Mouse (Mus musculus): ENCODE results near the gene Hexim2.

The Hexim2 gene

DNA sequence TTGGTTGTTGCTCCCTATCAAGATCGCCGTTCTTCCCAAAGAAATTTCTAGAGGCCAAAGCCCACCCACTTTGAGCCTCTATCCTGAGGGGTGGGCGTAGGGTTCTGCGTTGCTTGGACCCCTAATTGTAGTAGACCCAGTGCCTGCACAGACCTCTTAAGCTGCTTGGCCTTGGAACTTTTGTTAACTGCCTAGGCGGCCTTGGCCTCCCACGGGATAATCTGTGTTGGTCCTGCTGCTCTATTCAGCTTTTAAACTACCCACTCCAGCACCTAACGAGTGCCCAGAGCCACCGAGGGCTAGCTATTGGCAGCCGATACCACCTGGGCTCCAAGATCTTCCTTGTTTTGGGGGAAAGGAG lies 19.7 kb upstream of the Hexim2 start:
- no peak for DNase-seq (ENCODE audit: low spot score)

DNA sequence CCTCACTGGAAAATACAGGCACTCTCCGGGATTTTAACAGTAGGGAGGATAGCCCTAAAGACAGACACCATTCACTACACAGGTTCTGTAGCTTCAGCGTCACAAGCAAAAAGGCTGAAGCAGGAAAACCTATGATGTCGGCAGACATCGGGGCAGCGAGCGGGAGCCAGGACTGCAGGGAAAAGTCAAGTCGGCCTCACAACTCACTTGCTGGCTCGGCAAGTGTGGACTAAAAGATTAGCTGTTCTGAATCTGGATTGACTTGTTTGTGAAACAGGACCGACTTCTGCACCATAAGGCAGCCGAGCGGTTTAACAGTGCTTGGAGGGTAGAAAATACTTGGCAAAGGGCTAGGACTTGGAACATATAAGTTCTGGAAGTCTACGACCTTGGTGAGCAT lies 19.2 kb upstream of the Hexim2 start:
- DNase-seq (ENCODE audit: low spot score), result no peak

DNA sequence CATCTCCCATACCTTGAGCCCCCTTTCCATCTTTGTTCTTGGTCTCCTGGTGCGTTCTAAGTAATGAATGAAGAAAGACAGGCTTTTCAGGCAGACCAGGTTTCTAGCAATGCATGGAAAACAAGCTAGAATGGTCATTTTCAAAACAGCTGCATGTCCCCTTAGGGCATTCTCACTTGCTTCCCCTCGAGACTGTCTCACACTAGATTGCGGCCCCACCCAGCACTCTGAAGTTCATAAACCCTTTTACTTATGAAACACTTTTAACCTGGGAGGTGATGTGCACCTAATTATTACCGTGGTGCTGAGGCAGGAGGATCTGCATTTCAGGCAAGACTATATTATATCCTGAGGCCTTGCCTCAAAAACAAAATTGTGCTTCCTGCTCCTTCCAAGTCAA lies 18.5 kb upstream of the Hexim2 start:
- no peak for DNase-seq (ENCODE audit: low spot score)

DNA sequence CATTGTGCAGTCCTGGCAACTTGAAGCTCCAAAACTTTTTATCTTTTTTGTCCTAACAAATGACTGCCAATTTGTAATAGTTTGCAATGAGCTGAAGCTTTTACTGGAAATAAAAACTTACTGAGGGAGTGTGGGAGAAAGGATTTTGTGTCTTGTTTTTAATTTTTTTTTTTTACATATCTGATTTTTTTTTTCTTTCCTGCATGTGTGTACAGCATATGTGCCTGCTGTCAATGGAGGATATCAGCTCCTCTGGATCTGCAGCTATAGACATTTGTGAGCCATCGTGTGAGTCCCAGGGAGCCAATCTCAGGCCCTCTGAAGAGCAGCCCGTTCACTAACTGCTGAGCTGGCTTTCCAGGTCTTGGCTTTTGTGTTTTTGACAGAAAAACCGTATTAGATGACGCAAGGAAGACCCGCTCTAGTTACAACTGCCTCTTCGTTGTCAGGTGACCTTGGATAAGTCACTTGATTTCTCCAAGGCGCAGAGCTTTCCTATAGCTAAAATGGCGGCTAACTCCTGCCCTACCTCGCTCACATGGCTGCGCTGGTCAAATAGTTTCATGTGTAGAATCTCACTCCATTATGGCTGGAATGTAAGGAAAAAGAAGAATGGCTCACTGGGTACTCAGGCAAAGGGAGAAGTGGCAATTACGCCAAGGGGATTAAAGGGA lies 17.8 kb upstream of the Hexim2 start:
- DNase-seq (ENCODE audit: low spot score), result no peak

DNA sequence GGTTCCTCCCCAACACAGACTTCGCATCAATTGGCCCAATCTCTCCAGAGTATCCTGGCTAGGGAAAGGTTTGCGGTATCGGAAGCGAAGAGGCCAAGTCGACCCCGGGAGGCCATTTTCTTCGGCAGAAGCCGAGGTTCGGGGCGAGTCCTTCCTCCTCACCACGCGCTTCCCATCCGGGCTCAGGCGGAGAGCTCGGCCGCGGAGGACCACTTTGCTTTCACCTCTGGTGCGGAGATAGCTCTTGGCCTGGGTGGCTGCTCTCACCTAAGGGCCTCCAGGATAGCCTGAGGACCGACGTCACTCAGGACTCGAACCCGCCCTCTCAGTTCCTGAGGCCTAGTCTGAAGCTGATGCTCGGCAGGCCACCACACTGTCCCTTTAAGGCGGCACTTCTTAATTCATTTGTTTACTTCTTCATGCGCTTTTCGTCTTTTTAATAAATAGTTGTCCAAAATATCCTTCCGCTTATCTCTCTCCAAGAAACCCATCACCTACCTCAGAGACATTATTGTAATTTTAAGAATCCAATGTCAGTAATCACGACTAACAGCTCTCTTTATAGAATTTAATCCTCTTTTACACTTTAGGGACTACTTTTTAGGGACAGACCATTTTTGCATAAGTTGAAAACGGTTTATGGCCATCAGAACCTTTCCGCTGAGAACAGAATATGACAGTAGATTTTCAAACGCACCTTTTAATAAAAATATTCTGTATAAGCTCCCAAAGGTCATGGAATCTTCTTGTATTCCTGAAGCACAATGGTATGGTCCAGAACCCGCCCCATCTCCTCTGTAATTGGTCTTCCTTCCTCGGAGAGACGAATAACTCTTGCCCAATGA lies 16.8 kb upstream of the Hexim2 start:
- DNase-seq (ENCODE audit: low spot score), result peak; percentile 83

DNA sequence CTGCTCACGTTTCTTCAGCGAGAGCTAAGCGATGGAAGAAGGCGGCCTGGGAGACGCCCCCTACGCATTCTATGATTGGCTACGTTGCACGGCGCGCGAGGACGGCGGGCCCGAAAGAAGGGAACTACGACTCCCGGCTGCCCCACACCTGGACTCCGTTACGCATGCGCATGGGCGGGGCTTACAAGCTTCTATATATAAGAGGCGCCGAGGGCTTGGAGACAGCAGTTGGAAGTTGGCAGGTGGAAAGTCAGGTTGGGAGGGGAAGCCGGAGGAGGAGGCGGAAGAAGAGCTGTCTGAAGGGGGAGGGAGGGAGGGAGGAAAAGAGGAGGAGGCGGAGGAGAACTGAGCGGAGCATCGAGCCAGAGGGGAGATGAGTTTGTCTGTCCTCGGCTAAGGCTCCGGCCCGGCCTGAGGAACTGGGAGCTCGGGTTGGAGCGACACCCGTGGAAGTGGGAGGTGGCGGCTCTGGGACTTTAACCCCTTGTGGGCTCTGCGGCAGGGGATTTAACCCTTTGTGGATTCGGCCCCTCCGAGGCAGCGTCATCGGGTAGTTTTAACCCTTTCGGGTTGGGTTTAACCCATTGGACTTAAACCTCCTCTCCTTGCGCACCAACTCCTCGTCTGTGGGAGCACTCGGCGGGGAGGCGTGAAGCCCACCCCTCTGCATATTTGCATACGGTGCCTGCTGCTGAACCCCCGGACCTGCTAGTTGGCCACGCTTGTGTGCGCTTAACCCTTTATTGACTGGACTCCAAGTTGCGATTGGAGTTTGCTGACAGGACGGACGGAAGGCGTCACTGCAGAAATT lies 16.0 kb upstream of the Hexim2 start, which contains the start of gene Hexim1:
TSS of gene Hexim1 (plus strand) at position 224 of the 811 bp plus-strand sequence.
- peak; percentile 100 for DNase-seq (ENCODE audit: low spot score)

DNA sequence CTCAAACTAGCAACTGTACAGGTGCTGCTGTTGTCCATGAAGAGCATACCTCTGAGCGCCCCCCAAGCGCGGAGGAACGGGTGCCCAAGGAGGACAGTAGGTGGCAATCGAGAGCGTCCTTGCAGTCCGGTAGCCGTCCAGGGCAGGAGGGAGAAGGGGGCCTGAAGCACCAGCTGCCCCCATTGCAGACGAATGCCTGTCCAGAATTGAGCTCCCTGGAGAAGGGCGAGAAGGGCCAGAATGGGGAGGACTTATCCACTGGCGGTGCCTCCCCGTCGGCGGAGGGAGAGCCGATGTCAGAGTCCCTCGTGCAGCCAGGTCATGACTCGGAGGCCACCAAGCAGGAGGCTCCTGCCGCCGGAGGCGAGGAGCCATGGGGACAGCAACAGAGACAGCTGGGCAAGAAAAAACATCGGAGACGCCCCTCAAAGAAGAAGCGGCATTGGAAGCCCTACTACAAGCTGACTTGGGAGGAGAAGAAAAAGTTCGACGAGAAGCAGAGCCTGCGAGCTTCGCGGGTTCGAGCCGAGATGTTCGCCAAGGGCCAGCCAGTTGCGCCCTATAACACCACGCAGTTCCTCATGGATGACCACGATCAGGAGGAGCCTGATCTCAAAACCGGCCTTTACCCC lies 15.2 kb upstream of the Hexim2 start:
- DNase-seq (ENCODE audit: low spot score), result peak; percentile 76

DNA sequence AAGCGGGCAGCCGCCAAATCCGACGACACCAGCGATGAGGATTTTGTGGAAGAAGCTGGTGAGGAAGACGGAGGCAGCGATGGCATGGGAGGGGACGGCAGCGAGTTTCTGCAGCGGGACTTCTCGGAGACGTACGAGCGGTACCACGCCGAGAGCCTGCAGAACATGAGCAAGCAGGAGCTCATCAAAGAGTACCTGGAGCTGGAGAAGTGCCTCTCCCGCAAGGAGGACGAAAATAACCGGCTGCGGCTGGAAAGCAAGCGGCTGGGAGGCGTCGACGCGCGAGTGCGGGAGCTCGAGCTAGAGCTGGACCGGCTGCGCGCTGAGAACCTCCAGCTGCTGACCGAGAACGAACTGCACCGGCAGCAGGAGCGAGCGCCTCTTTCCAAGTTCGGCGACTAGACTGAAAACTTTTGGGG lies 14.6 kb upstream of the Hexim2 start:
- DNase-seq (ENCODE audit: low spot score), result no peak

DNA sequence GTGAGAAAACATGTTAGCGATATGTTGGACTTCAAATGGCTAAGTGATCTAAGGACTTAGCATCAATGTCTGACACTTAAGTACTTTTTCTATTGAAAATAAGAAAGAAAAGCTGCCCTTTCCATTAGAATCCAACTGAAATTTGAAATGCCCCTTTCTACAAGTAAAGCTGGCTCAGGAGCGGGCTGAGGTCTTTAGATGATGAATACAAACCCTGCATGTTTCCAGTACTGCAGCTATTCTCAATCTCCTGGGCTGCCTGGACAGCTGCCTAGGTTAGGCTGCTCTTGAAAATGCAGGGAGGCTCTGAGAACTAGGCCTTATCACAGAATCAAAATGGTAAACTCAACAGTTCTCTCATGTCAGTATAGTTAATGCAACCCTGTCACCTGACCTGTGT lies 13.4 kb upstream of the Hexim2 start:
- DNase-seq (ENCODE audit: low spot score), result no peak

DNA sequence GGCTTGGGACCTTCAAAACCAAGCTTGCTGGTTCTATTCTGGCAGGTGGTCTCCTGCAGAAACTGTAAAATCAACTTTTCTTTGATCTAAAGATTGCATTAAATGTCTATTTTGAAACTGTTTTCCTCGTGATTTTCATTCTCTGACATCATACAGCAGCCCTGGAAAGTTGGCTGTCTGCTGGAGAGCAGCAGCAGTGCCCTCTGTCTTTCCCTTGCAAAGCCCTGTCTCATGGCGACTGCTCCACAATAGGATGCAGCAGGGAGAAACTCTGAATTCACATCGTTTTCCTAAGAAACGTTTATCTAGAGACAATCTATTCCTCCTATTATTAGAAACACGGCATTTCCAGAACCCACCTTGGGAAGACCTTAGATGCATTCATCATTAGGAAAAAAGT lies 12.6 kb upstream of the Hexim2 start:
- DNase-seq (ENCODE audit: low spot score), result no peak

DNA sequence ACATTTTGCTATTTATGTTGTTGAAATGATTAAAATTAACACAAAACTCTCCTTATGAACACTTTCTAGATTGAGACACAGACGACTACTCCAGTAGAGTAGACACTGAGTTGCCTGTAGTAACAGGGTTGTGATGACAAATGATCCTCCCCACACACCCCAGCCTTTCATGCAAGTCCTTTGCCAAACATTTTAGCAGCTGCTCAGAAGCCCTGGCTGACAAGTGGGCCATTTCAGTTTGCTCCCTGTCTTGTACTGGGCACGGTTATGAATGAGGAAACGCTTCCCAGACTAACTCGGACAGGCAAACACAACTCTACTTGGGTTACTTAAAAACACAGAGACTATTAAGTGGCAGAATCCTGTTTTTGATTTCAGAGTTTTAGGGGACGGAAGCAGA lies 11.9 kb upstream of the Hexim2 start:
- no peak for DNase-seq (ENCODE audit: low spot score)

DNA sequence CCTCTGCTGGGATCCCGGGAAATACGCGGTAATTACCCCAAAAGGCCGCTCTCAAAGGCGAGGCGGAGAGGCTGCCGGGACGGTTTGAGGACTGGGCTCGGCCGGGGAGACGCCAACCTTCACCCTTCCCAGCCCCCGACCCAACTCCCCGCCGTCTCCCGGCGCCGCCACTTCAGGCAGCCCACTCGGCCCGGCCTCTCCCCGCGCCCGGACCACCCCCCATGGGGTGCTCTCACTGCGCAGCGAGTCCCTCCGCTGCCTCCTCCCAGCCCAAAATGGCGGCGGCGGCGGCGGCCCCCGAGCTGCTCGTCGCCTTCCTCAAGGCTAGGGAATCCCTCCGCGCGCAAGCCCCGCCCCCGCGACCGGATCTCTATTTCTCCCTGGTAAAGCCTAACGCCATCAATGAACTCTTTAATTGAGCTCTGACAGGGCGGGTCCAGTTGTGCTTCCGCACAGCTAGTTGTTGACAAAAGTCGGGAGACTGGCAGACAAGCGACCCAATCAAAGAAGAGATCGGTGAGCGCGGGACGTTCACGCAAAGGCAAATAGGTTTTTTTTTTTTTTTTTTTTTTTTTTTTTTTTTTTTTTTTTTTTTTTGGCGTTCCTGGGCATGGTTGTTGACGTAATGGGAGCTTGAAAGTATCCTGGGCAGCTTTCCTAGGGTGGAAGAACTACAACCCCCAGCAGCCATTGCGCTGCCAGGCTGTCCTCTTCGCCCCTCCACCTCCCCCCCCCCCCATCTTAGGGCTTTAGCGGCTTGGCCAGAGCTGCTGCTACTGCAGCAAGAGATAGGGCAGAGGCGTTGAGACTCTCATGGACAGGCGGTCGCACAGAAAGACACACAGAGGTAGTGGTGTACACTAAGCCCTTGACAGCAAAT lies 587 bp downstream of the Hexim2 start:
- peak; percentile 100 for DNase-seq (ENCODE audit: low spot score)

DNA sequence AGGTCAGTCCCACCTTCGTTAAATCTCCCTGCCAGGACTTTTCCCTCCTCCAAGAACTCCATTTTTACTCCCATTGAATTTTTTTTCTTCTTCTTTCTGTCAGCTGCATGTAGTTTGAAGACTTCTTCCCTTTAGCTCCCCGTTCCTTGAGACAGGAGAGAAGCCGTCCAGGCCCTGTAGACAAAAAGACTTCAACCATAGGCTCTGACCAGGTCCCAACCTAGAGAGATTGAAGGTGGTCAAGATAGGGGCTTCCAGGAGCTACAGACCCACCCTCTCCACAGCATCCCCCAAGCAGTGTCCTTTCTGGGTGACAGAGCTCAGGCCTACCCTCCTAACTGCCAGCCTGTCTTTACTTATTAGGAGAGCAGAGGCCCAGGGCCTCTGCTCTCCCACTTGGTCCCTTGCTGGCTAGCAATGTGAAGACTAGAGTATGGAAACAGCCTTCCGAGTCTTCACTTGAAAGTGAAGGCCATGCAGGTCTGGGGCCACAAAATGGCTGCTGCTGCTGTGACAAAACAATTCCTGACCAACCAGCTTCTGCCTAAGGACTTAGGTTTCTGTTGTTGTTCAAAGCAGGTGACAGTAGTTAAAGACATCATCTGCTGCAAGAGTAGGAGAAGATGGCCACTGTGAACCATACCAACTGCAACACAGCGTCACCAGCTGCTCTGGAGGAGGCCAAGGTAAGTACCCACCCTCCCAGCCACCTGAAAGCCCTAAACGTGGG lies 1.4 kb downstream of the Hexim2 start:
- no peak for DNase-seq (ENCODE audit: low spot score)

DNA sequence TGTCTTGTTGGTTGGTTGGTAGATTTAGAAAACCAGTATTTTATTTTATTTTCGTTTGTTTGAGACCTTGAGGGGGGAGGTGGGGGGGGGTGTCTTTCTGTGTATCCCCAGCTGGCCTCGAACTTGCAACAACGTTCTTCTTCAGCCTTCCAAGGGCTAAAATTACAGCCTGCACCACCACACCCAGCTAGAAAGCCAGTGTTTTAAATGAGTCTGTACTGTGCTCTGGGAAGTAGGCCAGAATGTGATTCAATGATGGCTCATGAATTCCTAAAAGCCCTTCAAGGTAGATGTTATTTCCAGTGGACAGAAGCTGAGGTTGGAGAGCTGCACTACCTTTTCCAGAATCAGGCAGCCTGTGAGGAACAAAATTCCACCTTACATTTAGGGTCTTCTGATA lies 2.0 kb downstream of the Hexim2 start:
- peak; percentile 34 for DNase-seq (ENCODE audit: low spot score)

DNA sequence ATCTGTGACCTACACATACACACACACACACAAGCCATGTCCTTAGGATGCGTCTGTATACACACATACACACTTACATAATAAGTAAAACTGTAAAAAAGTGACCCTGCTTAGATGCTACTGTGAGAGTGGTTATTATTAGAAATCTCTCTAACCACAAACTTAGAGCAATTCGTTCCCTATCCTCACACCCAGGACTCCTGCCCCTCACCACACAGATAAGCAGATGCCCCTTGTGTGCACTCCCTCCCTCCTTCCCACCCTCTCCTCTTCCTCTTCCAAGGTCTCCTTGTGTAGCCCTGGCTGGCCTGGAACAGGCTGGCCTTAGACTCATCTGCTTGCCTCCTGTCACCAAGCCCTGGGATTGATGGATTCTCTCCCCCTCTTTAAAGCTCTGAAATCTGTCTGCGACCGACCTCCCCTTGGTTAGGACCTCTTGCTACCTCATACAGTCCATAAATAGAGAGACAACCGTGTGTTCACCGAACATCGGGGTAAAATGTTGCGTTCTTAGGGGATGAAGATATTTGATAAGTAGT lies 3.9 kb downstream of the Hexim2 start:
- DNase-seq (ENCODE audit: low spot score), result no peak

DNA sequence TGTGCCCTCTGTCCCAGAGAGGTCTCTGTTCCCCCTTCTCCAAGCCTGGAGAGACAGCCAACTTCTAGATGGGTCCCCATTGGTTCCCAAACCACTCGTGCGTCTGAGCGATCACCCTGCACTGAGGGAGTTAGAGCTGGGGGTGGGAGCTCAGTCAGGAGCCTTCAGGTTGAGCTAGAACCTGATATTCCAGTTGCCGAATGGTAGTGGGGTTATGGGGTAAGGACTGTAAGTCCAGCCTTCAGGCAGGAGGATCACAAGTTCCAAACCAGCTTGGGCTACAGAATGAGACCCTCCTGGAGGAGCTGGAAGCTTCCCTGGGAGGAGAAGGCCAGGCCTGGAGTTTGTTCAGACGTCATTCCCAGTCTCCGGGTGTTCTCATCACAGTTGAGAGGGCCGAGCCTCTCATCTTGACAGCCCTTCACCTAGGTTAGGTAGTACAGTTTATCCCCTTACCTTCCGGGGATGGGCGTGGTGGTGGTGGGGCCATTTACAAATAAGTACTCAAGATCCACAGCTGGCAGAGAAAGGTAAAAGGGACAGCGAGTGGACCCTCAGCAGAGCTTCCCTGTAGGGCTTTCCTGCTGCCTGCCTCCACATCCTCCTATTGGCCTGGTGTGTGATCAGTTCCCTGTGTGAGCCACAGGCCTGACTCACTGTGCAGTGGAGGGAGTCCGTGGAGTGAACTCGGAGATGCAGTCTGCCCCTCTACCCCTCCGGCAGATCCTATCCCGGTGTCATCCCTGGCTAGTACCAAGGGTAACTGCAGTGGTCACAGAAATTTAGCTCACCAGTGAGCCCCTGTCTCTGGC lies 7.9 kb downstream of the Hexim2 start:
- DNase-seq (ENCODE audit: low spot score), result no peak

DNA sequence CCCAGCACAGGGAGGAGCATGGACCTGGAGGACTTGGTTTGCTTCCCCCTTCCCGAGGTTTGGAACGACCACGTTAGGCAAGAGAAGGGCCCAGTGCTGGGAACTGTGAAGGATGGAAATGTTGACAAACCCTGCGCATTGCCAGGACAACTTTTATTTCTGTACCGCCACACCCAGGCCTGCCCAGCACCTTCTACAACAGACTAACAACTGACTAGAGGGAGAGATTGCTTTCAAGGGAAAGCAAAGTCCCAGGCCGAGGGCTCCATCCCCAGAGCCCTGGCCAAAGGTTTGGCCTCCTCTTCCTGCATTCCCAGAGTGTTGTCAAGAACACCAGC lies 8.5 kb downstream of the Hexim2 start:
- DNase-seq (ENCODE audit: low spot score), result no peak

DNA sequence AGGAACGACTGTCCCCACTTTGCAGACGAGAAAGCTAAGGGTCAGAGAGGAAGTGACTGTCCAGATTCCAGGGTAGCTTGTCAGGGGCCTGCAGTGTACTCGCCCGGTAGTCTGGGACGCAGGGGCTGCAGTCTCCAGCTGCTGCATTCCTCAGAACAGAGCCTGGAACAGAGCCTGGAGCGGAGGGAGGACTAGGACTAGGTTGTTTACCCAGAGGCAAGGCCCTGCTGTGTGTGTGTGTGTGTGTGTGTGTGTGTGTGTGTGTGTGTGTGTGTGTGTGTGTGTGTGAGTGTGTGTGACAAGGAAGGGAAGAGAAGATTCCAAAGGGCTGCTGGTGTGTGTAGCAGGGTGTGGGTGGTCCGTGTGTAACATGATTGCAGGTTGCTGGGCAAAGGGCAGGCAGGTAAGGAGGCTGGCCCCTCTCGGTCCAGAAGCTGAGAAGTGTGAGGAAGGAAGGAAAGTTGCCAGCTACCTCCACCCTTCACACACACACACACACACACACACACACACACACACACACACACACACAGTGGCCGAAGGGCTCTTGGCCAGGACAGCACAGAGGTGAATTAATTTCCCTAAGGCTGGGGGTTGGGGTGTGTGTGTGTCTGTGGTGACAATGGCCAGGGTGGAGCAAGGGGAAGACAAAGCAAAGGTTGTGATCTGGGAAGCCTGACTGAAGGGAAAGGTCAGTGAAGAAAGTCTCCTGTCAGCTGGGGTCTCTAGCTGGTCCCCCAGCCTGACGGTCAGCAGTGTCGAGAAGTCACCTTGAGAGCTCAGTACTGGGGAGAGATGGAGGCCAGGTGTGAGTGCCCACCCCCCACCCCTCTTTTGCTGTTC lies 9.1 kb downstream of the Hexim2 start:
- no peak for DNase-seq (ENCODE audit: low spot score)

DNA sequence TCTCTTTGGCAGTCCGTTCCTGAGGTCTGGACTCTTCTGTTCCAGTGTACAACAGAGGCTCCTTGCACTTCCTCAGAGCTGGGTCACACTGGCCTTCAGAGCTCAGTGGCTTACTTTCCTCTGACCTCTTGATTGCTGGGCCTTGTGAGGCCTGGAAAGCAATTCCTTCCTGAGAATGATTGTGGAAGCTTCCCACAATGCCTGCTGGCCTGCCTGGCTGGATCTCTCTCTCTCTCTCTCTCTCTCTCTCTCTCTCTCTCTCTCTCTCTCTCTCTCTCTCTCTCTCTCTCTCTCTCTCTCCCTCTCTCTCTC lies 9.7 kb downstream of the Hexim2 start:
- DNase-seq (ENCODE audit: low spot score), result no peak
